Mouse (Mus musculus) liver, embryonic 14.5 days (tissue): ENCODE measurements around the gene Foxn3.

ENCODE experiments used
- CTCF ChIP-seq: IDR thresholded peaks from 2 replicates; pipeline ENCODE4 v1.5.1; 2016; ENCODE audit warnings: antibody characterized with exemption, low read depth, control low read depth
- EP300 ChIP-seq: IDR thresholded peaks from 2 replicates; pipeline ENCODE4 v1.6.1; 2016; ENCODE audit warnings: antibody characterized with exemption, low read depth

GRCm38 (mm10) chr12:99298242-99298641 lies 265.1 kb downstream of the Foxn3 start:
- TF ChIP-seq EP300 (no peak), CTCF (no peak)
